Mouse (Mus musculus) right cerebral cortex, postnatal 36 days (tissue): ENCODE results near the gene Lmod3.
A peak's percentile ranks its signal among the peaks of the same experiment; 100 is the strongest.

Source experiments
- DNase-seq, 2 experiments: peaks; one replicate each; pipeline ENCODE4 v3.0.0; 2022; ENCODE audit warnings: low spot score in 2 of 2, mixed read lengths in 1 of 2

Lmod3 gene

GRCm38 (mm10) chr6:97226083-97226491 lies 26.5 kb downstream of the Lmod3 start:
- DNase-seq = no peak

- no peak for DNase-seq
These were observed 28.1 kb downstream of the Lmod3 start for GRCm38 (mm10) chr6:97224505-97224904.

GRCm38 (mm10) chr6:97223566-97223965 lies 29.0 kb downstream of the Lmod3 start:
- DNase-seq = no peak

GRCm38 (mm10) chr6:97222931-97223467 lies 29.6 kb downstream of the Lmod3 start:
- no peak for DNase-seq

GRCm38 (mm10) chr6:97222321-97222720 lies 30.2 kb downstream of the Lmod3 start:
- DNase-seq = no peak

- DNase-seq = peak; percentile 61 to 83
These were observed 31.1 kb downstream of the Lmod3 start for GRCm38 (mm10) chr6:97221205-97222025.

- no peak for DNase-seq
These were observed 31.9 kb downstream of the Lmod3 start for GRCm38 (mm10) chr6:97220672-97221071.

- no peak for DNase-seq
These were observed 36.3 kb downstream of the Lmod3 start for GRCm38 (mm10) chr6:97216154-97216821.

- DNase-seq = peak; percentile 53 to 67
These were observed 40.6 kb downstream of the Lmod3 start for GRCm38 (mm10) chr6:97211981-97212380.

GRCm38 (mm10) chr6:97210962-97211601 lies 41.5 kb downstream of the Lmod3 start:
- no peak for DNase-seq

- peak; percentile 89 for DNase-seq
These were observed 42.2 kb downstream of the Lmod3 start, which contains the start of gene Arl6ip5 for GRCm38 (mm10) chr6:97210191-97210961. Arl6ip5 (plus strand) TSS chr6:97210689.

GRCm38 (mm10) chr6:97209751-97210150 lies 42.8 kb downstream of the Lmod3 start:
- DNase-seq = no peak

- no peak for DNase-seq
These were observed 43.4 kb downstream of the Lmod3 start for GRCm38 (mm10) chr6:97209201-97209600.

GRCm38 (mm10) chr6:97208406-97208805 lies 44.2 kb downstream of the Lmod3 start:
- no peak for DNase-seq

- DNase-seq = no peak
These were observed 45.5 kb downstream of the Lmod3 start for GRCm38 (mm10) chr6:97207085-97207484.

- DNase-seq = peak; percentile 97 to 99
These were observed 47.1 kb downstream of the Lmod3 start, which contains the start of gene Uba3 for GRCm38 (mm10) chr6:97205439-97205885. Uba3 (minus strand) TSS chr6:97205647.

GRCm38 (mm10) chr6:97204952-97205351 lies 47.6 kb downstream of the Lmod3 start:
- no peak for DNase-seq

GRCm38 (mm10) chr6:97204252-97204869 lies 48.2 kb downstream of the Lmod3 start:
- no peak for DNase-seq

GRCm38 (mm10) chr6:97202477-97202876 lies 50.1 kb downstream of the Lmod3 start:
- no peak for DNase-seq

GRCm38 (mm10) chr6:97200437-97200836 lies 52.1 kb downstream of the Lmod3 start:
- no peak for DNase-seq
